Mouse (Mus musculus) cerebellum, adult 2 months (tissue): ENCODE results near the gene Etl4. TPM values are rescaled to one million over a fixed set of nuclear protein-coding genes. Genes with fewer than 3 reads are reported as not detected.

Source experiments
- DNase-seq, 2 experiments: peaks; one replicate each; pipeline ENCODE4 v3.0.0; 2021
- H3K27ac ChIP-seq: fragments of 200-500 bp; 2 replicates; pipeline ENCODE4 v1.5.1; 2012; ENCODE audit warnings: low read length, control low read depth, inconsistent platforms; ENCODE audit not compliant: insufficient read depth
- H3K27me3 ChIP-seq: fragments of 200-500 bp; 2 replicates; pipeline ENCODE4 v1.6.1; 2012; ENCODE audit warnings: inconsistent platforms, mild to moderate bottlenecking, low read length, moderate library complexity; ENCODE audit not compliant: control insufficient read depth, insufficient read depth
- H3K4me1 ChIP-seq: fragments of 200-500 bp; 2 replicates; pipeline ENCODE4 v1.6.1; 2011; ENCODE audit warnings: low read length; ENCODE audit not compliant: control insufficient read depth, insufficient read depth
- H3K4me3 ChIP-seq: fragments of 200-500 bp; replicated peaks from 2 replicates; pipeline ENCODE3; 2011; ENCODE audit warnings: mild to moderate bottlenecking, low read depth, low read length, control low read depth; ENCODE audit not compliant: insufficient read depth
- CTCF ChIP-seq: fragments of 200-500 bp; IDR thresholded peaks from 2 replicates; pipeline ENCODE4 v1.5.1; 2011; ENCODE audit warnings: low read depth, mild to moderate bottlenecking, control low read depth, low read length, moderate library complexity, borderline replicate concordance; ENCODE audit not compliant: insufficient read depth
- POLR2A ChIP-seq: fragments of 200-500 bp; IDR thresholded peaks from 2 replicates; pipeline ENCODE4 v1.6.1; 2011; ENCODE audit warnings: low read length, control low read depth, borderline replicate concordance; ENCODE audit not compliant: insufficient read depth
- WGBS: fragments of 180-500 bp; shearing (Covaris S2); methylation state at CpG from one replicate; pipeline ENCODE4 v1.1.7; 2018; 5-methylcytosine and 5-hydroxymethylcytosine counted together
- polyA plus RNA-seq: library from polyadenylated mRNA; depleted of rRNA; stranded (reverse); fragments of >200 nt; gene quantifications from 2 replicates; pipeline ENCODE4 v1.2.3, GENCODE M21; 2012

Gene Etl4
- polyA plus RNA-seq, 1 experiment, result 40.1 TPM

- 93% methylated on average over 1 of the region's 1 CpGs for WGBS
- no peak for TF ChIP-seq CTCF
- no peak for TF ChIP-seq POLR2A
- no peak for DNase-seq
- Histone ChIP-seq H3K27me3 (no peaks in the 10 kb centered on the region), H3K27ac (no peak overlapping the region), H3K4me1 (no peaks in the 10 kb centered on the region), H3K4me3 (no peak overlapping the region)
These were observed 662.4 kb downstream of the Etl4 start for GRCm38 (mm10) chr2:20571940-20572339.

GRCm38 (mm10) chr2:20580331-20580730 lies 670.8 kb downstream of the Etl4 start:
- Histone ChIP-seq H3K4me1 (no peaks in the 10 kb centered on the region), H3K27me3 (no peaks in the 10 kb centered on the region), H3K4me3 (no peak overlapping the region), H3K27ac (no peak overlapping the region)
- no peak for TF ChIP-seq CTCF
- TF ChIP-seq POLR2A, result no peak
- no peak for DNase-seq
- WGBS, result 88% methylated on average over 3 of the region's 3 CpGs

- Histone ChIP-seq H3K4me3 (no peak overlapping the region), H3K4me1 (no peaks in the 10 kb centered on the region), H3K27ac (no peak overlapping the region), H3K27me3 (no peaks in the 10 kb centered on the region)
- DNase-seq, result no peak
- TF ChIP-seq POLR2A, result no peak
- no peak for TF ChIP-seq CTCF
These were observed 673.5 kb downstream of the Etl4 start for GRCm38 (mm10) chr2:20583032-20583431.

- TF ChIP-seq POLR2A (no peak), CTCF (no peak)
- Histone ChIP-seq H3K4me3 (no peak overlapping the region), H3K27me3 (no peaks in the 10 kb centered on the region), H3K4me1 (no peaks in the 10 kb centered on the region), H3K27ac (no peak overlapping the region)
- DNase-seq, result no peak
- WGBS, result 91% methylated on average over 6 of the region's 6 CpGs
These were observed 674.1 kb downstream of the Etl4 start for GRCm38 (mm10) chr2:20583562-20584153.

- 96% methylated on average over 2 of the region's 2 CpGs for WGBS
These were observed 678.3 kb downstream of the Etl4 start for GRCm38 (mm10) chr2:20587913-20588312.

GRCm38 (mm10) chr2:20588631-20589030 lies 679.1 kb downstream of the Etl4 start:
- no peaks in the 10 kb centered on the region for H3K4me1 ChIP-seq
- H3K27ac ChIP-seq, result no peak overlapping the region
- H3K4me3 ChIP-seq, result no peak overlapping the region
- TF ChIP-seq CTCF (no peak), POLR2A (no peak)
- H3K27me3 ChIP-seq, result no peaks in the 10 kb centered on the region
- no peak for DNase-seq

More at GRCm38 (mm10) chr2:20587913-20588312, 678.3 kb downstream of the Etl4 start:
- no peaks in the 10 kb centered on the region for H3K4me1 ChIP-seq
- H3K4me3 ChIP-seq, result no peak overlapping the region
- no peak overlapping the region for H3K27ac ChIP-seq
- DNase-seq, result no peak
- no peaks in the 10 kb centered on the region for H3K27me3 ChIP-seq
- TF ChIP-seq CTCF, result no peak
- TF ChIP-seq POLR2A, result no peak

GRCm38 (mm10) chr2:20594129-20594528 lies 684.5 kb downstream of the Etl4 start:
- no peak overlapping the region for H3K27ac ChIP-seq
- DNase-seq, result no peak
- WGBS, result 68% methylated on average over 2 of the region's 2 CpGs
- no peaks in the 10 kb centered on the region for H3K27me3 ChIP-seq
- TF ChIP-seq POLR2A (no peak), CTCF (no peak)
- H3K4me3 ChIP-seq, result no peak overlapping the region
- no peaks in the 10 kb centered on the region for H3K4me1 ChIP-seq

- DNase-seq, result no peak
- Histone ChIP-seq H3K4me1 (no peaks in the 10 kb centered on the region), H3K27me3 (no peaks in the 10 kb centered on the region), H3K4me3 (no peak overlapping the region), H3K27ac (no peak overlapping the region)
- WGBS, result 83% methylated on average over 3 of the region's 3 CpGs
- no peak for TF ChIP-seq POLR2A
- no peak for TF ChIP-seq CTCF
These were observed 685.4 kb downstream of the Etl4 start for GRCm38 (mm10) chr2:20595000-20595399.
